Comparison of ENCODE assay signal across 15 mouse cellular contexts in the genomic region with DNA sequence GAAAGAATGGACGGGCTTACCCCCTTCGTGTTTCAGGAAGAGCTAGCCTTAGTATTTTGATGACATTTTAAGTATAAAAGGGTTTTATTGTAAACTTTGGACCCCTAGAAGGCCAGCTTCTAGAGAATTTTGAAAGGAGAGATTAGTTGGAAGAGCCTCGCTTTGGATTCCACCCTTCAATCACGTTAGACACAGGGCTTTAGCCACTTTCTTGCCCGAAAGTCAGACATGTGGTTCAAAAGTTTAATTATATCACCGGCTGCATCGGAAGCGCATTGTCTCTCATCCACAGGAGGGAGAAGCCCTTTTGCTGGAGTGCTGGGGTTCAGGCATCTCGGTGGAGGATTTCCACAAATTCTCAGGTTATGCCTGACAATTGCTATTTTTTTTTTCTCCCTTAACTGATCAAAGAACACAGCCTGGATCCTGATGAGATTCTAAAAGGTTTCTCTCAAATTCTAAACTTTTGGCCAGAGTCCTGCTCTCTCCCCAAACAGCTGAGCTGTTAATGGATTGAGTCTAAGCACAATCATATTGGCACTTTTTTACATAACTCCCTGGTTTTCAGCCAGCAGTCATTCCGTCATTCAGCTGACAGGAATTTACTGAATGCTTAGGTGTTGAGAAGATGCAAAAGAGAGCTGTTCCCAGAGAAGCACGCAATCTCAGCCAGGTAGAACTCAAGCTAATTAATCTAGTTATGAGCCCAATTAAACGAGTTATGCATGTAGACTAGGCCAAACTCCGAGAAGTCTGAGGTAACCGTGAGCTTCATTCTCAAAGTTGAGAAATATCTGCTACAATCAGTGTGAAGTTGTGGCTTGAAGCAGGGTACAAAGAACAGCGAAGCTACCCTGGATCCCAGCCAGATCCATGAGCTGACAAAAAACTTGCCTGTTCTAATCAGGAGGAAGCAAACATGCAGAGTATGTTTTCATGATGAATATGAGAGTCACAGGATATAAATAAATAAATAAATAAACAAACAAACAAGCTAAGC.
DNase-seq lines count a peak whose midpoint lies in the region; ATAC-seq lines count a peak whose summit lies in the region.
"Had no signal": no experiment of that assay in that cellular context is flagged by ENCODE, and none has a peak within 500 bp of the region (broad histone marks: within the 10 kb centered on the region; RNA-seq: fewer than 3 reads in every experiment).

No protein-coding gene starts in this region.

- peak overlapping the region; percentile 27 for H3K4me2 ChIP-seq in midbrain, embryonic 14.5 days (ENCODE audit: low read length)
- H3K4me2 ChIP-seq: embryonic facial prominence, embryonic 12.5 days; heart, embryonic 11.5 days; liver, embryonic 15.5 days had no signal

- H3K9me3 ChIP-seq in midbrain, embryonic 14.5 days (ENCODE audit: control insufficient read depth, low read length), result no peaks in the 10 kb centered on the region
- H3K9me3 ChIP-seq: embryonic facial prominence, embryonic 12.5 days; liver, embryonic 15.5 days had no signal

- no peak for ATAC-seq in midbrain, embryonic 14.5 days (ENCODE audit: low FRiP score, low TSS enrichment)
- ATAC-seq: CD4-positive, CD25-positive, alpha-beta regulatory T cell, adult 4 months; Patski had no signal

- H3K4me1 ChIP-seq in midbrain, embryonic 14.5 days (ENCODE audit: control insufficient read depth, insufficient read depth, low read length), result peaks cover 33% of the 10 kb centered on the region
- H3K4me1 ChIP-seq: liver, embryonic 15.5 days had no signal

- no peak overlapping the region for H3K4me3 ChIP-seq in midbrain, embryonic 14.5 days (replicated peaks; ENCODE audit: low read depth, low read length)
- H3K4me3 ChIP-seq: embryonic facial prominence, embryonic 12.5 days; liver, embryonic 15.5 days had no signal

- no peak overlapping the region for H3K9ac ChIP-seq in midbrain, embryonic 14.5 days (replicated peaks; ENCODE audit: low read length)
- H3K9ac ChIP-seq: embryonic facial prominence, embryonic 12.5 days; liver, embryonic 15.5 days had no signal

- no peaks in the 10 kb centered on the region for H3K36me3 ChIP-seq in midbrain, embryonic 14.5 days (ENCODE audit: control insufficient read depth, insufficient read depth, low read length)
- H3K36me3 ChIP-seq: embryonic facial prominence, embryonic 12.5 days; liver, embryonic 15.5 days had no signal

- 0 out of 2 replicates have a peak, but pooled peaks cover 5% of the 10 kb centered on the region for H3K27me3 ChIP-seq in midbrain, embryonic 14.5 days (ENCODE audit: control insufficient read depth, insufficient read depth, low read length)
- H3K27me3 ChIP-seq: embryonic facial prominence, embryonic 12.5 days; Patski had no signal

- H3K27ac ChIP-seq in midbrain, embryonic 14.5 days (replicated peaks; ENCODE audit: low read depth, low read length), result no peak overlapping the region
- H3K27ac ChIP-seq: embryonic facial prominence, embryonic 12.5 days; liver, embryonic 15.5 days had no signal

- intact Hi-C loops in left cerebral cortex, postnatal 14 days (cut with DNase I), result loop anchor here (10.0 kb wide), 1 partner anchor 195 kb away; no protein-coding TSS in a partner anchor

- peak; percentile 34 for DNase-seq in heart, postnatal 4 days
- no peak for DNase-seq in heart, adult 18-20 months
- DNase-seq in lung, postnatal 25 days (ENCODE audit: low spot score), result peak; percentile 9
- no peak for DNase-seq in lung, postnatal 10 days
- DNase-seq in fat pad, adult 2 months (ENCODE audit: extremely low read depth, low read depth, low spot score), result peak; percentile 58
- peak; percentile 56 for DNase-seq in midbrain, embryonic 14.5 days
- no peak for DNase-seq in left cerebral cortex, postnatal 14 days (ENCODE audit: low spot score in 2 of 2)
- DNase-seq: adrenal gland, adult 2 months; cerebellum, postnatal 25 days; thymus, postnatal 25 days had no signal

- WGBS in midbrain, embryonic 14.5 days, result 10% methylated on average over 15 of the region's 15 CpGs

Comparison
In these comparisons a context has a peak if more than half of its experiments do, and no peak if none do; other contexts are left out.
1. DNase-seq: peak in heart, postnatal 4 days (single experiment), lung, postnatal 25 days (single experiment), fat pad, adult 2 months (single experiment) and midbrain, embryonic 14.5 days (single experiment); none in heart, adult 18-20 months (0 of 2), lung, postnatal 10 days (single experiment) and left cerebral cortex, postnatal 14 days (0 of 2).